Mouse (Mus musculus) testis, postnatal 14 days (tissue): Measurements from ENCODE around the gene Samsn1.

Source experiments
- DNase-seq: peaks from one replicate; pipeline ENCODE4 v3.0.0; 2021; ENCODE audit warnings: low spot score

Samsn1 gene

GRCm38 (mm10) chr16:75933357-75933756 lies 88.7 kb downstream of the Samsn1 start:
- DNase-seq = no peak

- no peak for DNase-seq
Observed at GRCm38 (mm10) chr16:75930222-75930553, 91.9 kb downstream of the Samsn1 start.

DNA sequence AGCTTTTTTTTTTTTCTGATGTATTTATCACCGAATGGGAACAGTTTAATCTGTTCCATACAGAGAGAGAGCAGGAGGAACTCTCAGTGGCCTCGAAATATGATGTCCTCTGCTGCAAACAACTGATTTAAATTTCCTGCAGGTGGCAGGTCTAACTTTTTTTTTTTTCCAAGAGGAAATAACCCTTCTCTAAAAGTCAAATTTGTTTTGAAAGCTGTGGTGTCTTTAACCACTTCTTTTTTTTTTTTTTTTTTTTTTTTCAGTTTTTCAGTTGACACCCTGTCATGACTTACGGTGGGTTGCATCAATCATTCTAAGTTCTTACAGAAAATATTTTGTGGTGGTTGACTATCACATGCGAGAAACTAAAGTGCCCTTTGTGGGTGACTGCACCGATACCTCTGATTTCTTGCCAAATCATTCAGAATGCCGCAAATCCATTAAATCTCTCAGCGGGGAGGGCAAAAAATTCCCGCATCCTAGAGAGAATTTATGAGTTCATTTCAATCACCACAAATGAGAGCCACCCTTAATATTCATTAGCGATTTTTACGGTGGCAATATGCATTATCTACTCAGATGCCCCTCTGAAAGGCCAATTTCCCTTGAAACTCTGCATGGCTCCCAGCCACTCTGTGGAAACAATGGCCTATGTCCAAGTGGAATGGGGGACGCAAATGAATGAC lies 92.4 kb downstream of the Samsn1 start:
- no peak for DNase-seq

DNA sequence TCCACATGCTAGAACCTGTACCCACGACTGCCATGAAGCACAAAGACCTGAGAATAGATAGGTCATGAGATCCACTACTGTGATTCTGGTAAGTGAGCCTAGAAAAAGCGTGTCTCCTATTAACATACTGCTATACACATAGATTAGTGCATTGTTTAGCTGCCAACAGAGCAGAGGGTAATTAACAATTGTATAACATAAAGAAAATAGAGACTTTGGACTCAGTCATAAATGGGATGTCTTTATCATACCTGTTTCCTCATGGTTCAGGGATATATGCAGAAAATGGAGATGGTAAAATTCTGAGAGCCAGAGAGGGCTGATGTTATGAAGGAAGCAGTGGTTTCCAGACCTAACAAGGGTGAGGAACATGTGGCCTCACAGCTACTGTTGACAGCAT lies 95.6 kb downstream of the Samsn1 start:
- DNase-seq = no peak

DNA sequence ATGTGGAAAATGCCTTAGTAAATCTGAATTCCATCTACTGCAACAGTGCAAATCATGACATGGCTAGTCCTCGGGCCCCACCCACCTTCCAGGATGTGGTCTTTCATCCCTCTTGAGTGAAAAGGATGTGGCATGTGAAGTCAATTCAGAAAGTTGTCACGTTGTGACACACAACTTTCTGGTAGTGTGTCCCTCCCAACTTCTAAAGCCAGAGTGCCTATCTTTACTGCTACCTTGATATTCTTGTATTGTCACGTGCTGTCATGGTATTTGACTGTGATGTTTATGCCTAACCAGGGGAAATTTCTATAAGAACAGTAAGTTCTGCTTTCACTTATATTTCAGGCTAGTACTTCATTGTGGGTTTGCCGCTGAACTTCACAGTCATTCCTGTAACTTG lies 101.2 kb downstream of the Samsn1 start:
- DNase-seq = no peak

GRCm38 (mm10) chr16:75919298-75919697 lies 102.8 kb downstream of the Samsn1 start:
- DNase-seq = no peak

GRCm38 (mm10) chr16:75917712-75918111 lies 104.4 kb downstream of the Samsn1 start:
- no peak for DNase-seq

DNA sequence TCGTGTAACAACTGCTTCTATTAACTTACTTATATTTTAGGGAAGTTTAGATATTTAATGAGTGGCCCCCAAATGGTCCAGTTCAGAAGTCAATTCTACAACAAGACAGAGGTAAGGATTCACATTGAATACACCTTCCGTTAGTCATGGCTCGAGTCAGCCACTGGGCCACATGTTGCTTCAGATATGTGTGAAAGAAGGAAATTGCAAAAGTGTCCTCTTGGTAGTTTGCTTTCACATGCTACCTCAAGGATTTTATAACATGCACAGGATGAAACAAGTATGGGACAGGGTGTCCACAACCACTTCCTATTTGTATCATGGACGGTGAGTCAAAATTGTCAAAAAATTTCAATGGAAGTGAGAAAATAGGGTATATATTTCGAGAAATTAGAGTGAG lies 110.0 kb downstream of the Samsn1 start:
- DNase-seq = no peak

GRCm38 (mm10) chr16:75908635-75909494 lies 113.2 kb downstream of the Samsn1 start:
- DNase-seq = no peak

DNA sequence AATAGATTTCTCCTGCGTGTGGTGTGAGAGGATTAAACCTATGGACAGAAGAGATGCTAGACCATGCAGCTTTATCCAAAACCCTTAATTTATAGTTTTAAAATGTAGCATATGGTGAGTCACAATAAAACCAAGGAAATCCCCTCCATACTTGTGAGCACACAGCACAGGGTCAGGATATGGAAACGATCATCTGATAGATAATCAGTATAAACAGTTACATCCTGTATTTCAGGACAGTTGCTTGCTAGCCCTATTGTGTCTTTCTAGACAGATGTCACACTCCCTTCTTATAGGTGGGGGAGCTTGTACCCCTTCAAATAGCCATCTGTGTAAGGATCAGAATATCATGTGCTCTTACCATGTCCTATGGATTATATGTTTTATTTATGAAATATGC lies 115.3 kb downstream of the Samsn1 start:
- no peak for DNase-seq

DNA sequence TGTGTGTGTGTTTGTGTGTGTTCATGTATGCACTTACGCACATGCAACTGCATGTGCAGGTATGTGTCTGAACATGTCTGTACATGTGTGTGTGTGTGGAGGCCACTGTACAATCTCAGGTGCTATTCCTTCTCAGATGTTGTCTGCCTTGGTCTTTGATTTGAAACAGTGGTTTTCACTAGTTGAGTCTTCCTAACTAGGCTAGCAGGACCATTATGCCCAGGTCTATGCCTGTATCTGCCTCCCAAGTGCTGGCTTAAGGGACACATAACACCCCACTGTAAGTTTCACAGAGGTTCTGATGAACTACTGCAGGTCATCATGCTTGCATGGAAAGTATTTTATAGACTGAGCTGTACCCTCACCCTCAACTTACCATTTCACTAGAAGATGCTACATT lies 115.8 kb downstream of the Samsn1 start:
- no peak for DNase-seq

- no peak for DNase-seq
Observed at GRCm38 (mm10) chr16:75905324-75905723, 116.8 kb downstream of the Samsn1 start.

DNA sequence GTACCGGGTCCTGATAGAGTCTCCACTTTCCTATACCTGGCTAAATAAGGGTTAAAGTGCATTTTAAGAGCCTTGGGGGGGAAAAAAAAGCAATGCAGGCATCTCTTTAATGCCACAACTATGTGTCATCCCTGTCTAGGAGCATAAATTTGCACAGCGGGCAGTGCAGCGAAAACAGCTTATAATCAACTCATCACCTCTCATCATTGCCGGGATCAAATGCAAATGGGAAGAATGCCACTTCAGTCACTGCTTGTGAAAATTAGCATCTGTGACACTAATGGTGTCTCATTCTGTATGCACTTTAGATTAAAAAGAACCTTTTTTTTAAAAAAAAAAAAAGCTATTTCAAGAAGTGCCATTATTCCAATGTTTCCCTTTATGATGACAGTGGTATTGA lies 118.0 kb downstream of the Samsn1 start:
- no peak for DNase-seq

GRCm38 (mm10) chr16:75903028-75903427 lies 119.1 kb downstream of the Samsn1 start:
- DNase-seq = no peak

- no peak for DNase-seq
Observed at GRCm38 (mm10) chr16:75899885-75900620, 122.0 kb downstream of the Samsn1 start.

- no peak for DNase-seq
Observed at GRCm38 (mm10) chr16:75897828-75898367, 124.2 kb downstream of the Samsn1 start.

- DNase-seq = no peak
Observed at GRCm38 (mm10) chr16:75894263-75894901, 127.7 kb downstream of the Samsn1 start.

GRCm38 (mm10) chr16:75893470-75893869 lies 128.6 kb downstream of the Samsn1 start:
- no peak for DNase-seq

DNA sequence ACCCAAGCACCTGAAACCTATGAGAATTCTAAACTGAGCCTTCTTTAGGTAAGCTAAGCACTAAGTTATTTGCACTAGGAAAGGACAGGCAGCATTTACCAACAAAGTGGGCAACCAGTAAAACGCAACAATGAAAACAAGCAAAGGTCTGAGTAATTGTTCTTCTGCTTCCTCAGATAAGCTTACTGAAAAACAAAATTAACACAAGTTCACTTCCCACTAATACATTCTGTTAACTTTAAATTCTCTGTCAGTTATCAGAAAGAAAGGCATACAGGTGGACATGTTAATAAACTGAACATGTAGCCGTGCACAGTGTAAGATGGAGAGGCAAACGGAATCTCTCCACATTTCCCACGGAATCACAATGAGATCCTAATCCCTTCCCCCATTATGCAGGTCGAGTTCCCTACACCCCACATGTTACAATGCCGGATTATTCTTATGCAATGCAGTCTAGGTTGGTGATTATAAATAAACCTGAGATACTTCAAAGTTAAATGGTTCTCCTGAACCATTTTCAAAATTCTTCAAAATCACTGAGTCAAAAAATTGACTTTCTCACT lies 132.9 kb downstream of the Samsn1 start:
- DNase-seq = no peak

DNA sequence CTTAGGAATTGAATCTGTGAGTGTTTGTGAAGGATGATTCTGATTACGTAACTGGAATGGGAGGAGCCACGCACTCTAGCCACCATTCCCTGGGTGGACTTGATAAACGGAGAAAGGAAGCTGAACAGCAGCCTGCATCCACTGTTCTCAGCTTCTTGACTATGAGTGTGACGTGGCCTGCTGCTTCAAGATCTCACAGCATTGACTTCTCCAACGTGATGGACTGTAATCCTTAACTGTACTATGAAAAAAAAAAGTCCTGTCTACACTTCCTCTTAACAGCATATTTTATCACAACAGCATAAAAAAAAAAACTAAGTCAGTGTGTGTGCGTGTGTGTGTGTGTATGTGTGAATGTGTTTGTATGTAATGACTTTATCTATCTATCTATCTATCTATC lies 134.9 kb downstream of the Samsn1 start:
- DNase-seq = no peak

DNA sequence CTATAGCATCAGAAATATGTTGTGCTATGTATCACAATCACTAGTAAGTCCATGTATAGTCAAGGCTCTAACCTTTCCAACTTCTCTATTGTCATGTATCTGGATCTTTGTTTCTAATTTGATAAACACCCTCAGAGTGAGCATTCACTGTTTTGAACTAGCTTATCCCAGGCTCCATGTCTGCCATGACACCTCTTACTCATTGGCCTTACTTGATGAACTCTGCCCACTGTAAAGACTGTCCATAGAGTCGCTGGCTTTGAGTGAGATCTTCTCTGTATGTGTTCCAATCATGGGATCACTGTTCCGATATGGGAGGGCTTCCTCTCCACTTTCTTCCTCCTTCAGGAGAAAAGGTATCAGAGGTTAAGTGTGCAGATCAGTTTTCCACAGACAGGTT lies 143.2 kb downstream of the Samsn1 start:
- DNase-seq = no peak

DNA sequence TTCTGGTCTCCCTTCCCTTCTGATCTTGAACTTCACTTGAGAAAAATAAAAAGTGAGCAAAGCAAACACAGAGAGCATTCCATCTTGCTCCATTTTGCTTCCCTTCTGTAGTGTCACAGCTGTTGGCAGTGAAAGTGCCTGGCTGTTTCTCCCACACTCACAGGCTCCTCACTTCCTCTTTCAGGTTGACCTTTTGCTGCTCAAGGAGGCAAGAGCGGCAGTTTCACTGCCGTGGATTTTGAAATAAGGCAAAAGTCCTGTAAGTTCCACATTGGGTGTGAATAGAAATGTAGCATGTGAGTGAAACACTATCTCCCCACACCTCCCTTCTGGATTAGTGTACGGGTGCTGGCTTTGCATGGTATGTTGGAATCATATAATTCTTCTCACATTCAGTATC lies 144.9 kb downstream of the Samsn1 start:
- no peak for DNase-seq
